Mouse (Mus musculus) layer of hippocampus, postnatal 10 days (tissue): ENCODE data around the gene Myh7b. TPM values are rescaled to one million over a fixed set of nuclear protein-coding genes. Genes with fewer than 3 reads are reported as not detected.

Source experiments
- DNase-seq, 2 experiments: peaks; one replicate each; pipeline ENCODE4 v3.0.0; 2021; ENCODE audit warnings: low spot score in 2 of 2
- microRNA-seq, 2 experiments: library from miRNA; unstranded; fragments of <30 nt; microRNA quantifications; one replicate each; pipeline ENCODE4 v1.2.0; 2021
- total RNA-seq, 2 experiments: library from RNA; stranded (reverse); gene quantifications; 2 replicates each; pipeline ENCODE4 v1.2.3; 2021

The Myh7b gene
- total RNA-seq, 2 experiments from 2014 or later = 2.6 to 4.2 TPM

- DNase-seq = no peak
Measured at GRCm38 (mm10) chr2:155683137-155683536, 72.1 kb downstream of the Myh7b start.

- DNase-seq = no peak
Measured at GRCm38 (mm10) chr2:155683821-155684220, 72.8 kb downstream of the Myh7b start.

Small RNA genes lying within 50 kb of the gene (microRNA-seq; reads per million reads assigned to microRNA genes)
- gene Mir499 = 4.7 to 6.1 reads per million in 2 experiments

Other genes with a start within 250 kb of the Myh7b start
- 100 to 1,000 TPM; 189 to 198 TPM for gene Trp53inp2, start 230.2 kb upstream of the Myh7b start, total RNA-seq
- gene Ncoa6, start 137.3 kb upstream of the Myh7b start, total RNA-seq = 10 to 100 TPM; 67.5 to 70.5 TPM
- 10 to 100 TPM; 48.9 to 56.2 TPM for gene Acss2, start 93.3 kb upstream of the Myh7b start, total RNA-seq
- gene Ggt7, start 93.0 kb upstream of the Myh7b start, total RNA-seq = 100 to 1,000 TPM in 1 of 2 experiments, 10 to 100 TPM in 1; 95.2 to 101 TPM
- 10 to 100 TPM; 11.6 to 15.2 TPM for gene Gss, start 18.4 kb upstream of the Myh7b start, total RNA-seq
- gene Trpc4ap, start 81.2 kb downstream of the Myh7b start, total RNA-seq = 100 to 1,000 TPM; 143 to 149 TPM
- 10 to 100 TPM; 19.1 to 20.9 TPM for gene Edem2, start 118.3 kb downstream of the Myh7b start, total RNA-seq
- not detected for gene Gm17581, start 124.7 kb downstream of the Myh7b start, total RNA-seq
- gene Procr, start 139.9 kb downstream of the Myh7b start, total RNA-seq = 1 to 10 TPM; 2.1 to 3.2 TPM
- gene Mmp24, start 164.1 kb downstream of the Myh7b start, total RNA-seq = 10 to 100 TPM; 64.1 to 67.5 TPM
- gene BC029722, start 208.2 kb downstream of the Myh7b start, total RNA-seq = 10 to 100 TPM; 37.2 to 38.1 TPM
- 10 to 100 TPM; 73.4 to 83.1 TPM for gene Eif6, start 215.7 kb downstream of the Myh7b start, total RNA-seq
- not detected for gene Fam83c, start 223.6 kb downstream of the Myh7b start, total RNA-seq